Mouse (Mus musculus): ENCODE measurements at regions not wholly inside any gene's neighbourhood (a gene's known extent, or its start where the extent isn't known, plus 50 kb on each side); places are given as distances from the start of the nearest gene placed in this dataset.

GRCm38 (mm10) chr2:21267149-21267761, 61.7 kb downstream of the Thnsl1 start:
- DNase-seq (ENCODE audit: low spot score in 2 of 2) = no peak

DNA sequence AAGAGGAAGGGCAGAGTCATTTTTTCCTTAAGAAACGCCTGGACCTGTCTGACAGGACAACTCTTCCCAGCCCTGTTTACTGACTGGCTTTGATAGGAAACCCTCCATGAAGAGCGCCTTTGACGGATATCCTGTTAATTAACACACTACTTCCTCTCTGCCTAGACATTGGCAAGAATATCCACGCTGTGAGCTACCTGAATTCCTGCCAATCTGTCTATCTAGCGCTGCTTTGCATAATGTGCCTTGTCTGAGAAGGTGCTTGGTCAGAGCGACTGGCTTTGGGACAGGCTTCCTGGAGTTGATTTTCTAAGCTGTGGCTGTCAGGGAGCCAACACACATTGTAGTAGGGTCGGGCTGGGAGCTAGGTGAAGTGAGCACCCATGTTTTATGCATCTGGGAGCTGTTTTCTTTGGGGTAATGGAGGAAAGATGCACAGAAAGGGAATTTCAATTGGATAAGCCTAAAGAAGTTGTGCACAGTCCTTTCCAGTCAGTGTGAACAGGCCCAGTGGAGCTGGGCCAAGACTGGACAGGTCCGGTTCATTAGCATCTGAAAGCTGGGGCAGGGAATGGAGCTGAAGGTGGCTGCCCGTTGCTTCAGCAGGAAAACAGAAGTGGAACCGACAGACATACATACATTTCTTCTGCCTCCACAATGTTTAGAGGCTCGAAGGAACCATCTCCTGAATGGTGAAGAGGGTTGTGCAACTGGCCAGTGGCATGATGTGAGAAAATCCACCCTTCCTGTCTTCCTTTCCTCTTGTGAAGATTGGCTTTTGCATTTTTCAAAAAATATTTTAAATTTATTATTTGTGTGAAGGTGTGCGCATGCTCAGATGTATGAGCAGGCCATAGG, 64.7 kb downstream of the Thnsl1 start:
- peak in 1 of 2 experiments; percentile 39 for DNase-seq (ENCODE audit: low spot score in 2 of 2)

DNA sequence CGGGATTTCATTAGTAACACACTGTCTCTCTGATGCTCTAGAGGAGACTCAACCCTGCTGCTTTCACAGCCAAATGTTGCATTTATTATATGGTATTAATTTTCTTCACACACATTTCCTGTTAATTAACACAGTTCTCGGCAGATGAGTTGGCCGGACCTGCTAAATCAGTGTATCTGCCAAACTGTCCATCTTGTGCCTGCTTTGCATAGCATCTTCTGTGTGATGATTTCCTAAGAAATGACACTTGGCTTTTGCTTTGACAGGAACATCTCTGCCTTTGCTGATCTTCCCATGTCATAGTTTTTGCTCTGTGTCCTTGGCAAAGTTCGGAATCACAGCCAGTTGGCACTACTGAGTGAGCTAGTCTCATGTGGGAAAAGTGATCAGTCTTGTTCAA, 67.9 kb downstream of the Thnsl1 start:
- DNase-seq (ENCODE audit: low spot score in 2 of 2) = no peak

GRCm38 (mm10) chr2:21275315-21275714, 69.8 kb downstream of the Thnsl1 start:
- no peak for DNase-seq (ENCODE audit: low spot score in 2 of 2)

DNA sequence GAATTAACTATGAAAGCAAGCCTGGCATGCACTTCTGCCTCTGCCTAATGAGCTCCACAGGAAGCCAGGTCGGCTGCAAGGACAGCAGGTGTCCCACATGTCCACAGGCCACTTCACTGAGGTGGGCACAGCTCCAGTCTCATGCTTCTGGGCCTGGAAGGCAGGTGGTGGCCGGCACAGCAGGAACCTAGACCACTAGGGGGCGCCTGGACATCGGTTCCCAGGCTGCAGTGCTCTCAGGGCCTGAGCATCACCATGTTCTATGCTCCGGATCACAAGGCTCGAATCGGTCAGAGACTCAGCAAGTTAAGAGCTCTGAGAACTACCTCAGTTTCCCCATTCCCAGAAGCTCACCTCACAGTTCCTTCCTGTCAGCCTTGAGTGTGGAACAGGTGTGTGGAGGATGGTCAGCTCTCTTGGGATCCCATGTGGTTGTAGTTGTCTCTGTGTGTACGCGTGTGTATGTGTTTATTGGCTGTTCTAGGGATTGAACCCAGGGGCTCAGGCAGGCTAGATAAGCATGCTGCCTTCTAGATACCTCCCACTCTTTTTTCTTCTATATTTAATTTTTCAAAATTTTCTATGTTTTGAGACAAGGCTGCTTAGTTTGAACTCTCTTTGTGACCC, 75.4 kb downstream of the Thnsl1 start:
- peak; percentile 77 to 80 for DNase-seq (ENCODE audit: low spot score in 2 of 2)

- DNase-seq (ENCODE audit: low spot score in 2 of 2) = no peak
Measured at GRCm38 (mm10) chr2:21282505-21283200, 77.1 kb downstream of the Thnsl1 start.

DNA sequence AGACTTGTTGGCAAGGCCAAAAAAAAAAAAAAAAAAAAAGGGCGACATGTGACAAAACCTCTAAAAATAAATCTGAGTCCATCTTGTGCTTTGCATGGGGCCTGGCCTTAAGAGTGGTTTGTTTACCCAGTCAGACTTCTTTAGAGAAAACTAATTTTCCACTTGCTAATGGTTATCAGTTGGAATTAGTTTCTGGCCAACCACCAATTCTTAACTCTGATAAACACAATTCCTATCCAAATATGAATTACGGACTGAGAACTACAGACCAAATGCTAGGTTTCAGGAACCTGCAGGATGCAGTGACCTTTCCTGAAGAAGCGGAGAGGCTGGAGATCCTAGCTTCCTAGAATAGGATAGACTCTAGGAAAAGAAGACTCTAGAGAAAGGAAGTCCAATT, 79.4 kb downstream of the Thnsl1 start:
- DNase-seq (ENCODE audit: low spot score in 2 of 2) = no peak

- no peak for DNase-seq (ENCODE audit: low spot score in 2 of 2)
Measured at GRCm38 (mm10) chr2:21287786-21288185, 79.6 kb upstream of the Gpr158 start.

DNA sequence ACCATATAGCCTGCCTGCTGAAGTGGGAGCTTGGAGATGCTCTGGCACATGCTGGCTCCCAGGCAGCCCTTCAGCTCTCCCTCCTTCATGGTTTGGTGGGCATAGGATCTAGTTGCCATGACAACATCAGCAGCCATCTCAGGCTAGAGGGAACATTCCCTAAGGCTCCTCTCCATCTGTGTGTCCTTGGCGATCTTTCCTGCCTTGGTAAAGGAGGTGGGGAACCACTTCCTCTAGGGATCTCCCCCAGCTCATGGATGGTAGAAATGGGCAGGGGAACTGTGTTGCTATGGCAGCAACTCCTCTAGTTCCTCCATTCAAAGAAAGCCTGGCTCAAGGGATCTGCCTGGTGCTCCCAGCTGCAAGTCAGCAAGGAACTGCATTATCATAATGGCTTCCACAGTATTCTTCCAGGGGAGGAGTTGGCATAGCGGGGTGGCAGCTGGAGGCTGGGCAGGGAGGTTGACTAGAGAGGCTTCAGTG, 74.6 kb upstream of the Gpr158 start:
- peak; percentile 34 to 38 for DNase-seq (ENCODE audit: low spot score in 2 of 2)

- no peak for DNase-seq (ENCODE audit: low spot score in 2 of 2)
Measured at GRCm38 (mm10) chr2:21294002-21294401, 73.3 kb upstream of the Gpr158 start.

DNA sequence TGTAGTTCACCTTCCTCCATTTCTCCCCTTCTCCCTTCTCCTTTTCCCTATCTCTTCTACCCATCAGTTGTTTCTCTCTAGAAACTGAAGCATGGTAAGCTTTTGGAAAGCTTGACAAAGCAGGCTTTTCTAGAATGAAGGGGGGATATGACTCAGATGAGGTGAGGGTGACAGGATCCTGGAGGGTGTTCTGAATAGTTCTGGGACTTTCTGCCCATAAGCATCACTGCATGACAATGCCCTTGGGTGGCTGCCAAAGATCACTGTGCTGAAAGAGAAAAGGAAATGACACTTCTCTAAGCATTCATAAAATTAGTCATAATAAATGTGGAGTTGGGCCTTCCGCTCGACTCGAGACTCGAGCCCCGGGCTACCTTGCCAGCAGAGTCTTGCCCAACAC, 67.7 kb upstream of the Gpr158 start:
- no peak for DNase-seq (ENCODE audit: low spot score in 2 of 2)
